Mouse (Mus musculus) intestine, embryonic 16.5 days (tissue): ENCODE results near the gene Dcdc2a. TPM values are rescaled to one million over a fixed set of nuclear protein-coding genes. Genes with fewer than 3 reads are reported as not detected.

Experiments
- ATAC-seq: fragments of 200-750 bp; cut with Nextera tagmentation; 2 replicates; pipeline ENCODE4 v1.8.0; 2017; ENCODE audit warnings: moderate TSS enrichment, moderate library complexity
- H3K27ac ChIP-seq: fragments of 300-500 bp; sonication (generic); 2 replicates; pipeline ENCODE4 v1.5.1; 2014; ENCODE audit warnings: mild to moderate bottlenecking, low read length
- H3K27me3 ChIP-seq: fragments of 300-500 bp; sonication (generic); replicated peaks from 2 replicates; pipeline ENCODE4 v1.6.1; 2014; ENCODE audit warnings: low read length, control low read depth, mixed read lengths; ENCODE audit not compliant: control insufficient read depth, insufficient read depth
- H3K36me3 ChIP-seq: fragments of 300-500 bp; sonication (generic); 2 replicates; pipeline ENCODE4 v1.6.1; 2014; ENCODE audit warnings: low read length, control low read depth; ENCODE audit not compliant: control insufficient read depth, insufficient read depth
- H3K4me1 ChIP-seq: fragments of 300-500 bp; sonication (generic); 2 replicates; pipeline ENCODE4 v1.6.1; 2014; ENCODE audit warnings: low read length, control low read depth, mixed read lengths; ENCODE audit not compliant: control insufficient read depth, insufficient read depth
- H3K4me2 ChIP-seq: fragments of 300-500 bp; sonication (generic); 2 replicates; pipeline ENCODE4 v1.6.1; 2014; ENCODE audit warnings: low read depth, low read length, control low read depth
- H3K4me3 ChIP-seq: fragments of 300-500 bp; sonication (generic); 2 replicates; pipeline ENCODE4 v1.5.1; 2014; ENCODE audit warnings: mild to moderate bottlenecking, low read length
- H3K9ac ChIP-seq: fragments of 300-500 bp; sonication (generic); 2 replicates; pipeline ENCODE4 v1.6.1; 2014; ENCODE audit warnings: low read depth, low read length
- H3K9me3 ChIP-seq: fragments of 300-500 bp; sonication (generic); 2 replicates; pipeline ENCODE4 v1.6.1; 2016; ENCODE audit warnings: low read length, control low read depth; ENCODE audit not compliant: control insufficient read depth
- WGBS: fragments of 180-500 bp; shearing (Covaris S2); extraction: QIAGEN DNeasy Blood & Tissue Kit; methylation state at CpG from one replicate; pipeline ENCODE4 v1.1.7; 2014; 5-methylcytosine and 5-hydroxymethylcytosine counted together
- polyA plus RNA-seq: library from polyadenylated mRNA; unstranded; fragments of >200 nt; fragmentation: Nextera tagmentation; extraction: Ambion mirVana; gene quantifications from 2 replicates; pipeline ENCODE4 v1.2.1, GENCODE M21; 2015

Dcdc2a gene
- 0.45 and 0.98 TPM in 2 replicates for polyA plus RNA-seq

DNA sequence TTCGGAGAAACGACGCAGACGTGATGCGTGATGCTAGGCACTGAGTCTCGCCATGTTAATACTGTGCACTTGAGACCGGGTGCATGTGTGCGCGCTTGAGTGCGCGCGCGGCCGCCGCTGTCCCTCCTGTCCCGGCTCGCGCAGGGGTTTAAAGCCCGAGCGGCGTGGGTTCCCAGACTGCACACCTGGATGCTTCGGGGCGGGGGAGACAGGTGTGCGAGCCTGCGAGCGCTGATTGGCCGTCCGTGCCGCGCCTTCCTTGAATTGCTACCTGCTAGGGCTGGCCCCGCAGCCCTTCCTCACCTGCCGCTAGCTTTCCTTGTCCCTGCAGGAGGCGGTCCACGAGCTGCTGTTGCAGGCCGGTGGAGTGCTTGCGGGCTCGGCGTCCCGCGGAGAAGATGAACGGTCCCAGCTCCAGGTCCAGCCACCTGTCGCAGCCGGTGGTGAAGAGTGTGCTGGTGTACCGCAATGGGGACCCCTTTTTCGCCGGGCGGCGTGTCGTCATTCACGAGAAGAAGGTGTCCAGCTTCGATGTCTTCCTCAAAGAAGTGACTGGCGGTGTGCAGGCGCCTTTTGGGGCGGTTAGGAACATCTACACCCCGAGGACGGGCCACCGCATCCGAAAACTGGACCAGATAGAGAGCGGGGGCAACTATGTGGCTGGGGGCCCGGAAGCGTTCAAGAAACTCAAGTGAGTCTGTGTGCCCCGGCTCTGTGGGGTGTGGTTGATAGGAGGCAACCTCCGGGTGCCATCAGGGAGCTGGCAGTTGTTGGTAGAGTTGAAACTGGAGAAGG lies at the start of gene Dcdc2a:
Dcdc2a (plus strand) TSS at position 132 of the 795 bp plus-strand sequence.
- WGBS: 5% methylated on average over 63 of the region's 63 CpGs
- Histone ChIP-seq H3K4me1 (peaks cover 9% of the 10 kb centered on the region; the same call in 1 of the 2 replicates), H3K27ac (no peak within 1 kb of the TSS), H3K9me3 (no peaks in the 10 kb centered on the region), H3K4me2 (peak within 1 kb of the TSS; percentile 96), H3K9ac (peak within 1 kb of the TSS; percentile 46; the same call in 1 of the 2 replicates), H3K4me3 (peak within 1 kb of the TSS; percentile 59), H3K36me3 (no peaks in the 10 kb centered on the region), H3K27me3 (peaks cover 14% of the 10 kb centered on the region)
- peak; percentile 90 for ATAC-seq

DNA sequence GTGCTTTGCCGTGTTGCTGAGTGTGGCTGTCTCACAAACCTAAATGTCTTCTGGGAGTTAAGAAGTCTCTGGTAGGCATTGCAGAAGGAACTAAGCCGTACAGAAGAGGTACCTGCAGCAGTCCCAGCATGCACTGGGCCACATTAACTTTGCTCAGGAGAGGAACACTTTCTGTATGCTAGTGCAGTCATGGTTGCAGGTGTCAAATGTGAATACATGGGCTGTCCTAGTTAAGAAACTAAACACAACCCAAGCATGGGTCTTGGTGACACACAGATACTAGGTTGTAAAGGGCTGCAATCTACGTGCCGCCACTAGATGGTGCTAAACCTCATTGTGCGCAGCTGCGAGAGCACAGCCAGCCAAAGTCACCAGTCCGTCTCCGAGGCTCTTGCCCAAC lies 48.7 kb upstream of the Dcdc2a start:
- Histone ChIP-seq H3K4me3 (no peak overlapping the region), H3K27ac (no peak overlapping the region), H3K36me3 (peaks cover 3% of the 10 kb centered on the region; the same call in 1 of the 2 replicates), H3K27me3 (no peaks in the 10 kb centered on the region), H3K4me2 (no peak overlapping the region), H3K9me3 (no peaks in the 10 kb centered on the region), H3K9ac (no peak overlapping the region), H3K4me1 (no peaks in the 10 kb centered on the region)
- no peak for ATAC-seq
- WGBS: 88% methylated on average over 6 of the region's 8 CpGs

DNA sequence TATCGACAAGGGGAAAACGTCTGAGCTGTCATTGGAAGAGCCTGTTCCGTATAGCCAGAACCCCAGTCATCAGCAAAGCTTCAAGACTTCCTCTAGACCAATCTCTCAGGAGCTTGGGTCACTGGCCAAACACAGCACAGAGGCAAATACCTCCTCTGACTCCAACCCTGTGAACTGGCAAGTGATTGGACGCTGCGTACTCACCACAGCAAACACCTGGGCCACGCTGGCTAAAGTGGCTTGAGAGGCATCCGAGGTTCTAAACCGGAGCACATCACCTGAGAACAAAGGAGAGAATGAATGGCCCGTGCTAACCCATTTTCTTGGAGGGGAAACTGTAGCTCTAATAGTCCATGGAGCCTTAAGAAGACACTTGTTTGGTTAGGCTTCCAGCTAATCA lies 37.5 kb upstream of the Dcdc2a start:
- Histone ChIP-seq H3K27me3 (no peaks in the 10 kb centered on the region), H3K4me1 (peaks cover 14% of the 10 kb centered on the region; the same call in 1 of the 2 replicates), H3K36me3 (no peaks in the 10 kb centered on the region), H3K9me3 (no peaks in the 10 kb centered on the region), H3K9ac (no peak overlapping the region), H3K4me3 (no peak overlapping the region), H3K4me2 (0 out of 2 replicates have a peak overlapping the region, but pooled peaks have one; percentile 76), H3K27ac (no peak overlapping the region)
- 91% methylated on average over 9 of the region's 9 CpGs for WGBS
- ATAC-seq: no peak

DNA sequence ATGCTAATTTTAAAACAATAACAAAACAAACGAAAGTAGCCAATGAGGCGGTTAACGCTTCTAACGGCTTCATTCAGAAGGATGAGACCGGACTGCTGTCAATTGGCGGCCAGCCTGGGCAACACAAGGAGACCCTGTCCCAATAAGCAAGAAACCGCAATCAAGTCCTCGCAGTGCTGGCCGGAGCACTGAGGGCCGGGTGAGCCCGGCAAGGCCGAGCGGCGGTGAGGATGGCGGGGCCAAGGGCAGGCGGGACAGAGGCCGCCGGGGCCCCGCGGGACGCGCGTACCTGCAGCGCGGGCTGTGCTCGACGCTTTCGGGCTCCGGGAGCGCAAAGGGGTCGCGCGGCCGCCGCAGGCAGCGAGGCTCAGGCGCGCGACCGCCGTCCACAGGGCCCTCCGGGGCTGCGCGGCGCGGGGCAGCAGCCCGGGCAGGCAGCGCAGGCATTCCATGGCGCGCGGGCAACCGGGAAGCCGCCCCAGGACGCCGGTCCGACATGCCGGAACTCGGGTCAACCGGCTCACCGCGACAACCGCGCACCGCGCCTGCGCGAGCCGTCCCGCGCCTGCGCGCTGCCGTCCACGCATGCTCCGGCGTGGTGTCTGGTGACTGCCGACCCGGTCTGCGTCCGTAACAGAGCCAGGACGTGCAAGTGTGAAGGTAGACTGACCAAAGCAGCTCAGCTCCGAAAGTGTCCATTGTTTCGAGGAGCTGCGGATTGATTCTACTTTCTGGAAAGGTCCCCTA lies 35.8 kb upstream of the Dcdc2a start, which contains the start of gene Mrs2:
Mrs2 (minus strand) TSS at position 587 of the 747 bp plus-strand sequence.
- Histone ChIP-seq H3K9ac (peak within 1 kb of the TSS; percentile 90), H3K27me3 (no peaks in the 10 kb centered on the region), H3K27ac (peak within 1 kb of the TSS; percentile 66), H3K4me1 (peaks cover 14% of the 10 kb centered on the region; the same call in 1 of the 2 replicates), H3K4me3 (peak within 1 kb of the TSS; percentile 87), H3K4me2 (peak within 1 kb of the TSS; percentile 76), H3K36me3 (no peaks in the 10 kb centered on the region), H3K9me3 (no peaks in the 10 kb centered on the region)
- ATAC-seq: peak; percentile 94
- under 1% methylated on average over 84 of the region's 84 CpGs for WGBS

DNA sequence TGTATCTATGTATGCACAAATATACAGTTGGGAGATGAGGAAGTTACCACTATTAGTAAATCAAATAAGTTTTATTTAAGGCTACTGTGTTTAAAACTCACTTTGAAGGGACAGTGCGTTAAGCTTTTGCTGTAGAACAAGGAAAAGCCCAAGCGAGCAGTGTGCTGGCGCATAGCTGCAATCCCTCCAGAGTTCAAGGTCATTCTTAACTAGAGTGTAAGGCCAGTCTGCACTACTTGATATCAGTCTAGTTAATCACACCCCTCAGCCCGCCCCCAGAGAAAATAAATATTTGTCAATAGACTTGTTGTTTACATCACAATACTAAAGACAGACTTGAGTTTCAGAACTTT lies 35.3 kb upstream of the Dcdc2a start:
- peak; percentile 39; the same call in 1 of the 2 replicates for ATAC-seq
- 22% methylated on average over 4 of the region's 4 CpGs for WGBS

DNA sequence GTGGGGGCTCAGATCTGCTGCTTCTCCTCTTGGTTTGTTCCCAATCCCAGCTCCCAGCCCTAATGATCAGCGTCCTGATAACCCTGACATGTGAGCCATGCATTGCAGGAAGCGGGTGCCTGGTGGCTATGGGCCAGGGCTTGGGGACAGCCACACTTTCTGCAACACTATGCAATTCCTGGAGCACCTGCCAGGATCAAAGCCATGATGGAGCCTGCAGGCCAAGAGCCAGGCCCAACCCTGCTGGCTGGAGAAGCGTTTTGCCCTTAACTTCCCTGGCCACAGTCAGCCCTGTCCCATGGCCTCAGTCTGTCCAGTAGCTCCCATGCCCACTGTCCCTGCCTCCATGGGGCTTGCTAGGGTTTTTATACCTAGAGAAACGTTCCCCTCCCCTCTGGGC lies 33.4 kb upstream of the Dcdc2a start:
- Histone ChIP-seq H3K27me3 (no peaks in the 10 kb centered on the region), H3K9ac (no peak overlapping the region), H3K27ac (no peak overlapping the region), H3K4me3 (no peak overlapping the region), H3K9me3 (no peaks in the 10 kb centered on the region), H3K36me3 (no peaks in the 10 kb centered on the region), H3K4me2 (no peak overlapping the region), H3K4me1 (peaks cover 18% of the 10 kb centered on the region)
- 75% methylated on average over 4 of the region's 4 CpGs for WGBS
- no peak for ATAC-seq

More for the DNA sequence above, 35.3 kb upstream of the Dcdc2a start:
- no peaks in the 10 kb centered on the region for H3K36me3 ChIP-seq
- H3K9me3 ChIP-seq: no peaks in the 10 kb centered on the region
- H3K4me3 ChIP-seq: peak overlapping the region; percentile 87
- H3K9ac ChIP-seq: peak overlapping the region; percentile 90
- no peaks in the 10 kb centered on the region for H3K27me3 ChIP-seq
- H3K4me1 ChIP-seq: peaks cover 14% of the 10 kb centered on the region; the same call in 1 of the 2 replicates
- H3K4me2 ChIP-seq: peak overlapping the region; percentile 76
- peak overlapping the region; percentile 60 for H3K27ac ChIP-seq

DNA sequence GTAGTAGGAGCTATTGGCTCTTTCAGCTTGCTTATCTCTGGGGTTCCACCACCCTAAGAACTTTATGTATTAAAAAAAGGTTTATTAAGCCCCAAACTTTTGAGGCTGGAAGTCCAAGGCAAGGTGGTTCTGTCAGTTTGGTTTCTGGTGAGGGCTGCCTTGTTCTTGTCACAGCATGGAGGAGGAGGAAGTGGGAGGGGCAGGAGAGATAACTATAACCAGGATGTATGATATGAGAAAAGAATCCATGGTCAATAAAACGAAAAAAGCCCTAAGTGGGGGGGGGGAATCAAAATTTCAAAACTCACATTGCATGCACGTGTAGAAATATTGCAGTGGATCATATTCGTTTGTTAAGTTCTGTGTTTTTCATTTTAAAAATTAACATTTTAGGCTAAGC lies 32.7 kb upstream of the Dcdc2a start:
- Histone ChIP-seq H3K9ac (no peak overlapping the region), H3K4me1 (peaks cover 19% of the 10 kb centered on the region), H3K4me2 (no peak overlapping the region), H3K4me3 (no peak overlapping the region), H3K36me3 (no peaks in the 10 kb centered on the region), H3K9me3 (no peaks in the 10 kb centered on the region), H3K27ac (no peak overlapping the region), H3K27me3 (no peaks in the 10 kb centered on the region)
- ATAC-seq: no peak
- 66% methylated on average over 3 of the region's 3 CpGs for WGBS

DNA sequence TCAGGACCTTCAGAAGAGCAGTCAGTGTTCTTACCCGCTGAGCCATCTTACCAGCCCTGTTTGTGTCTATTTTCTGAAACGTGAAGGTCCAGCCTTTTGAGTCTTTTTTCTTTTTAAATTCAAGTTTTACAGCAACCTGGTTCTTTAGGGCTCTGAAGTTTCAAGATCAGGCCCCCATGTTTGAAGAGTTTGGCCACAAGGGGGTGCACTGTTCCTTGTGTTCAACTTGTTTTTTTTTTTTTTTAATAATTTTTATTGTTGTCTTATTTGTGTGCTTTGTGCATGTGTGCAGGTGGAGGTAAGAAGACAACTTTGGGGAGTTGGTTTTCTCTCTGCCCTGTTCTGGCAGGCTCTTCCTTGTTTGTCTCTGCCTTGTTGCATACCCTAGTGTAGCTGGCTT lies 31.1 kb upstream of the Dcdc2a start:
- Histone ChIP-seq H3K36me3 (no peaks in the 10 kb centered on the region), H3K9me3 (no peaks in the 10 kb centered on the region), H3K9ac (no peak overlapping the region), H3K4me3 (no peak overlapping the region), H3K4me1 (peaks cover 8% of the 10 kb centered on the region), H3K27me3 (no peaks in the 10 kb centered on the region), H3K4me2 (no peak overlapping the region), H3K27ac (no peak overlapping the region)
- 32% methylated on average over 2 of the region's 2 CpGs for WGBS
- no peak for ATAC-seq

DNA sequence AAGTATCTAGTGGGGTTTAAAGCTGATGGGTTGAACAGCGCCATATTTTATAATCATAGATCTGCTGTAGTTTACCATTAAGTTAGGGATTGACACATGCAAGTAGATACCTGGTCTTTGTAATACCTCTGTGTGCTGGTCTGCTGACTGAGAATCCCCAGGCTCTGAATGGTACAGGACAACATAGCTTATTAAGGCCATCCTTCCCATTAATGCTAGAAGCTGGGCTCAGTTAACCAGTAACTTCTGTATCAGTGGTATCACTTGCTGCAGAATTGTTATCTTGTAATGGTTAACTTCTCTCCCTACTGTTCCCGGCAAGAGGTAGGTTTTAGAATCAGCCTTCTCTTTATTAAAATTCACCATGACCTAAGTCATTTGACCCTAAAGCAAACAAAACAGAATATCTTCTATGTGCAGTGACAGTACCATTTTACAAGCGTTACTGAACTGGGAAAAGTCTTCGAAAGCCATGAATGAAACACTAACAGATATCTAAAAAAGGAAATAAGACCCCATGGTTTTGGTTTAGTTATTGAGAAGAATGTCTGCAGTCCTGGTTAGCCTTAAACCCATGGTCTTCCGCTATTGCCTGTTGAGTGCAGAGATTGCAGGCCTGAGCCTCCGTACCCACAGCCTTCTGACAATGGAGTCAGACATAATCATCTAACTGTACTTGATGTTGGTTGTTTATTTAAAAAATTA lies 29.2 kb upstream of the Dcdc2a start:
- no peaks in the 10 kb centered on the region for H3K27me3 ChIP-seq
- H3K4me3 ChIP-seq: no peak overlapping the region
- peaks cover 5% of the 10 kb centered on the region; the same call in 1 of the 2 replicates for H3K4me1 ChIP-seq
- H3K9ac ChIP-seq: no peak overlapping the region
- no peaks in the 10 kb centered on the region for H3K36me3 ChIP-seq
- no peaks in the 10 kb centered on the region for H3K9me3 ChIP-seq
- ATAC-seq: peak; percentile 83
- H3K27ac ChIP-seq: no peak overlapping the region
- WGBS: 59% methylated on average over 6 of the region's 6 CpGs
- no peak overlapping the region for H3K4me2 ChIP-seq
